Mouse (Mus musculus) myocyte (in vitro differentiated cells): ENCODE data around the gene Bdkrb1.

Experiments
- CEBPB ChIP-seq: IDR thresholded peaks from 2 replicates; pipeline ENCODE4 v1.6.1; 2011; ENCODE audit warnings: mild to moderate bottlenecking, moderate library complexity; ENCODE audit not compliant: poor library complexity, insufficient read depth, severe bottlenecking
- MAX ChIP-seq: IDR thresholded peaks from one replicate; pipeline ENCODE4 v1.6.1; 2011; ENCODE audit warnings: low read depth, mild to moderate bottlenecking, control low read depth
- MYOD1 ChIP-seq, 3 experiments: IDR thresholded peaks; one replicate each; pipeline ENCODE4 v1.6.1; 2011; ENCODE audit warnings: control low read depth in 2 of 3, low read depth in 2 of 3, mild to moderate bottlenecking in 2 of 3, moderate library complexity in 1 of 3; ENCODE audit not compliant: insufficient read length in 2 of 3, control insufficient read depth in 1 of 3
- MYOG ChIP-seq, 3 experiments: IDR thresholded peaks; one replicate each; pipeline ENCODE4 v1.6.1; 2011; ENCODE audit warnings: control low read depth in 2 of 3, low read depth in 2 of 3, mild to moderate bottlenecking in 2 of 3; ENCODE audit not compliant: insufficient read length in 2 of 3, control insufficient read depth in 1 of 3, insufficient read depth in 1 of 3
- POLR2A ChIP-seq: IDR thresholded peaks from one replicate; pipeline ENCODE4 v1.6.1; 2011; ENCODE audit warnings: low read depth, mild to moderate bottlenecking, control low read depth, moderate library complexity; ENCODE audit not compliant: insufficient read length
- POLR2AphosphoS2 ChIP-seq: IDR thresholded peaks from one replicate; pipeline ENCODE4 v1.6.1; 2011; ENCODE audit warnings: low read depth, control low read depth; ENCODE audit not compliant: insufficient read length
- TCF3 ChIP-seq: IDR thresholded peaks from one replicate; pipeline ENCODE4 v1.6.1; 2011; ENCODE audit warnings: low read depth, control low read depth; ENCODE audit not compliant: insufficient read length
- USF1 ChIP-seq: IDR thresholded peaks from one replicate; pipeline ENCODE4 v1.6.1; 2011; ENCODE audit warnings: low read depth, mild to moderate bottlenecking, control low read depth, moderate library complexity

DNA sequence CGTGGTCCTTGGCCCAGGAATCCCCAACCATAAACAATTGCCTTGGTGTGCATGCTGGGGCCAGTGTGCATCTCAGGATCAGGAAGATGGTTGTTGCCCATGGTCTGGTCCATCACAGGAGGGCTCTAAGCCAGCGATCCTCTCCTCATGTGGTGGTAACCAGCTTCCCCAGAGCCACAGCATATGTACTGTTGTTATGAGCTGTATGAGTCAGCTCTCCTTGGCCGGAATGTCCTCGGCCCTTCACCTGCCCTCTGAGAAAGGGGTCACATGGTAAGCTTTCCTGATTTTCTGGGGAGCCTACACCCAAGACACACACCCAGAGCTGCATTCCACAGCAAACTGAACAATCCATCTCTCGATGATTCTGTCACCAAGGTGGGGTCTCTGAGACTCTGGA, 37.7 kb upstream of the Bdkrb1 start:
- TF ChIP-seq POLR2AphosphoS2 (no peak), POLR2A (no peak), TCF3 (no peak), USF1 (no peak), MYOG (IDR thresholded peaks at IDR 0.05; ENCODE audit: control insufficient read depth in 1 of 3, insufficient read depth in 1 of 3, insufficient read length in 2 of 3, low read depth in 2 of 3) (no peak), MAX (no peak), MYOD1 (IDR thresholded peaks at IDR 0.05; ENCODE audit: control insufficient read depth in 1 of 3, insufficient read length in 2 of 3, low read depth in 2 of 3) (no peak), CEBPB (no peak)
